In the genomic region with DNA sequence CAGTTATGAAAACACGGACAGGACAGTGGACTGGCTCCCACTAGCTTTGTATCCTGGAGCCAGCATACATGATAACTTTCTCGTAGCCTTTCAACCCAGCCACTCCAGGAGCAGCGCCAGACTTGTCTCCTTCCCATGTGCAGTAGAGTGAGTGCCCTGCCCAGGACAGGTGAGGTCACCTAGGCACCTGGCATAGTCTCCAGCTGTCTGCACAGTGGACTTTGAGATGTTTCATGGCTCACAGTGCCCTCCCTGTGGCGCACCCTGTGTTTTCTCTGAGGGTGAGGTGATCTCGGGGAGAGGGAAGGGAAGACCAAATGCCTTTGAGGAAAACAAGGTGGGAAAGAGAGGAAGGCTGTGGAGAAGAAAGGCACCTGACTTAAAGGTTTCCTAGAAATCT, we compare ENCODE assay signal across 24 mouse cellular contexts.
DNase-seq lines count a peak whose midpoint lies in the region; ATAC-seq and TF ChIP-seq lines count a peak whose summit lies in the region.
"Had no signal": no experiment of that assay in that cellular context is flagged by ENCODE, and none has a peak within 500 bp of the region (broad histone marks: within the 10 kb centered on the region; RNA-seq: fewer than 3 reads in every experiment).

No protein-coding gene starts in this region.

- H3K4me2 ChIP-seq in liver, embryonic 12.5 days = peak overlapping the region; percentile 21; the same call in 1 of the 2 replicates
- H3K4me2 ChIP-seq in liver, embryonic 14.5 days (ENCODE audit: low read depth) = 0 out of 2 replicates have a peak overlapping the region, but pooled peaks have one; percentile 20
- H3K4me2 ChIP-seq in stomach, postnatal 0 days (replicated peaks; ENCODE audit: low read depth) = no peak overlapping the region
- H3K4me2 ChIP-seq: heart, embryonic 12.5 days; hindbrain, embryonic 12.5 days; midbrain, embryonic 12.5 days had no signal

- peaks cover 38% of the 10 kb centered on the region for H3K4me1 ChIP-seq in liver, embryonic 12.5 days
- H3K4me1 ChIP-seq in liver, embryonic 14.5 days (replicated peaks; ENCODE audit: control insufficient read depth in 2 of 2, insufficient read depth in 2 of 2, low read length in 1 of 2) = peaks cover 14 to 26% of the 10 kb centered on the region in 2 experiments
- peaks cover 12% of the 10 kb centered on the region; the same call in 1 of the 2 replicates for H3K4me1 ChIP-seq in stomach, postnatal 0 days (replicated peaks; ENCODE audit: control insufficient read depth, insufficient read depth)

- no peak for ATAC-seq in liver, embryonic 12.5 days
- ATAC-seq in liver, embryonic 14.5 days (ENCODE audit: insufficient read depth) = peak; percentile 24; the same call in 1 of the 2 replicates
- ATAC-seq in stomach, postnatal 0 days (ENCODE audit: low FRiP score, low TSS enrichment) = peak; percentile 90
- ATAC-seq: forebrain, embryonic 16.5 days; lung, postnatal 0 days had no signal

- WGBS in liver, embryonic 12.5 days (ENCODE audit: insufficient replicate concordance) = 65% methylated on average over 5 of the region's 5 CpGs
- 60% methylated on average over 5 of the region's 5 CpGs for WGBS in liver, embryonic 14.5 days (ENCODE audit: insufficient replicate concordance)
- 65% methylated on average over 5 of the region's 5 CpGs for WGBS in stomach, postnatal 0 days

- peak; percentile 61 for DNase-seq in kidney, adult 11 months
- no peak for DNase-seq in kidney, postnatal 14 days
- no peak for DNase-seq in liver
- no peak for DNase-seq in liver, embryonic 14.5 days (ENCODE audit: low read depth in 3 of 3, low spot score in 3 of 3)
- peak; percentile 80 for DNase-seq in stomach, postnatal 0 days (ENCODE audit: low spot score)
- DNase-seq in frontal cortex, postnatal 10 days (ENCODE audit: low spot score in 2 of 2) = no peak
- DNase-seq in right cerebral cortex, adult 18-20 months = no peak
- DNase-seq: adrenal gland, postnatal 14 days; cerebellum, adult 9-10 months; gastrocnemius, postnatal 14 days; heart, adult 18-20 months; heart, postnatal 10 days; layer of hippocampus, postnatal 36 days; right cerebral cortex, postnatal 25 days; thymus, adult 18-20 months; thymus, postnatal 36 days had no signal

- TF ChIP-seq CTCF in liver, embryonic 14.5 days (IDR thresholded peaks at IDR 0.05; ENCODE audit: low read depth) = no peak
- TF ChIP-seq CTCF in stomach, postnatal 0 days (IDR thresholded peaks at IDR 0.05; ENCODE audit: low read depth) = 0 out of 2 replicates have a peak, but pooled peaks have one; percentile 16

- H3K9ac ChIP-seq in liver, embryonic 12.5 days = no peak overlapping the region
- no peak overlapping the region for H3K9ac ChIP-seq in liver, embryonic 14.5 days (replicated peaks)
- no peak overlapping the region for H3K9ac ChIP-seq in stomach, postnatal 0 days (ENCODE audit: low read length)
- H3K9ac ChIP-seq: heart, embryonic 12.5 days; hindbrain, embryonic 12.5 days; midbrain, embryonic 12.5 days had no signal

- TF ChIP-seq EP300 in liver, embryonic 14.5 days (IDR thresholded peaks at IDR 0.05; ENCODE audit: low read depth) = no peak
- TF ChIP-seq EP300 in stomach, postnatal 0 days (optimal IDR thresholded peaks at IDR 0.05) = no peak

- H3K27me3 ChIP-seq in liver, embryonic 12.5 days (replicated peaks) = no peaks in the 10 kb centered on the region
- no peaks in the 10 kb centered on the region for H3K27me3 ChIP-seq in liver, embryonic 14.5 days (ENCODE audit: control insufficient read depth, insufficient read depth, low read length)
- no peaks in the 10 kb centered on the region for H3K27me3 ChIP-seq in stomach, postnatal 0 days (ENCODE audit: control insufficient read depth, insufficient read depth, low read length)
- H3K27me3 ChIP-seq: heart, embryonic 12.5 days had no signal

- H3K9me3 ChIP-seq in liver, embryonic 12.5 days (replicated peaks) = no peaks in the 10 kb centered on the region
- H3K9me3 ChIP-seq in liver, embryonic 14.5 days (ENCODE audit: control insufficient read depth, low read length) = no peaks in the 10 kb centered on the region
- no peaks in the 10 kb centered on the region for H3K9me3 ChIP-seq in stomach, postnatal 0 days (ENCODE audit: control insufficient read depth, low read length)
- H3K9me3 ChIP-seq: forebrain, embryonic 10.5 days; heart, embryonic 12.5 days; hindbrain, embryonic 12.5 days; midbrain, embryonic 12.5 days had no signal

- no peaks in the 10 kb centered on the region; the same call in 1 of the 2 replicates for H3K36me3 ChIP-seq in liver, embryonic 12.5 days
- H3K36me3 ChIP-seq in liver, embryonic 14.5 days (replicated peaks; ENCODE audit: control insufficient read depth, insufficient read depth, low read depth) = no peaks in the 10 kb centered on the region
- H3K36me3 ChIP-seq in stomach, postnatal 0 days (ENCODE audit: control insufficient read depth, insufficient read depth, low read length) = no peaks in the 10 kb centered on the region
- H3K36me3 ChIP-seq: heart, embryonic 12.5 days; hindbrain, embryonic 12.5 days had no signal

- H3K4me3 ChIP-seq in liver, embryonic 12.5 days = no peak overlapping the region
- H3K4me3 ChIP-seq in liver, embryonic 14.5 days (ENCODE audit: insufficient read depth in 1 of 2, low read depth in 2 of 2, low read length in 2 of 2) = no peak overlapping the region
- H3K4me3 ChIP-seq in stomach, postnatal 0 days (ENCODE audit: low read depth, low read length) = no peak overlapping the region
- H3K4me3 ChIP-seq: forebrain, embryonic 10.5 days; heart, embryonic 12.5 days; hindbrain, embryonic 12.5 days; layer of hippocampus, adult 2 months; midbrain, embryonic 12.5 days had no signal

- no peak overlapping the region for H3K27ac ChIP-seq in liver, embryonic 12.5 days
- H3K27ac ChIP-seq in liver, embryonic 14.5 days = no peak overlapping the region
- peak overlapping the region; percentile 67 for H3K27ac ChIP-seq in stomach, postnatal 0 days (replicated peaks)
- H3K27ac ChIP-seq: forebrain, embryonic 10.5 days; hindbrain, embryonic 12.5 days; layer of hippocampus, adult 2 months; midbrain, embryonic 12.5 days had no signal

Comparison
In these comparisons a context has a peak if more than half of its experiments do, and no peak if none do; other contexts are left out.
1. DNase-seq: peak in kidney, adult 11 months (single experiment) and stomach, postnatal 0 days (single experiment); none in kidney, postnatal 14 days (single experiment), liver (single experiment), liver, embryonic 14.5 days (0 of 3), frontal cortex, postnatal 10 days (0 of 2) and right cerebral cortex, adult 18-20 months (single experiment).